Mouse (Mus musculus) mature B cell (primary cell): Measurements from ENCODE around the gene Hoxb7.

Experiments used
- in situ Hi-C: fragments of 300-500 bp; cut with MboI; formaldehyde crosslinking; loops from 2 replicates; pipeline ENCODE4 v1.14.3; 2019

Gene Hoxb7

GRCm38 (mm10) chr11:96285771-96286738 is at the start of gene Hoxb7:
Hoxb7 (plus strand) TSS chr11:96286623.
- in situ Hi-C loops, result loop anchor here (25.0 kb wide), 1 partner anchor 576 kb away; no protein-coding TSS in a partner anchor

- in situ Hi-C loops, result no loop called here
Measured at GRCm38 (mm10) chr11:96240211-96240610, 46.2 kb upstream of the Hoxb7 start.

- in situ Hi-C loops, result no loop called here
Measured at GRCm38 (mm10) chr11:96250901-96251300, 35.5 kb upstream of the Hoxb7 start.

GRCm38 (mm10) chr11:96251480-96252031 is 34.9 kb upstream of the Hoxb7 start:
- in situ Hi-C loops, result no loop called here

- in situ Hi-C loops, result no loop called here
Measured at GRCm38 (mm10) chr11:96252541-96253120, 33.8 kb upstream of the Hoxb7 start.

- in situ Hi-C loops, result no loop called here
Measured at GRCm38 (mm10) chr11:96254221-96254620, 32.2 kb upstream of the Hoxb7 start.

- in situ Hi-C loops, result no loop called here
Measured at GRCm38 (mm10) chr11:96255111-96255995, 31.1 kb upstream of the Hoxb7 start.

GRCm38 (mm10) chr11:96255996-96256445 is 30.4 kb upstream of the Hoxb7 start:
- in situ Hi-C loops, result no loop called here

- in situ Hi-C loops, result no loop called here
Measured at GRCm38 (mm10) chr11:96257141-96257540, 29.3 kb upstream of the Hoxb7 start.

GRCm38 (mm10) chr11:96259038-96259437 is 27.4 kb upstream of the Hoxb7 start:
- in situ Hi-C loops, result no loop called here

GRCm38 (mm10) chr11:96259511-96259910 is 26.9 kb upstream of the Hoxb7 start:
- in situ Hi-C loops, result no loop called here

- in situ Hi-C loops, result no loop called here
Measured at GRCm38 (mm10) chr11:96260310-96260970, 26.0 kb upstream of the Hoxb7 start.

GRCm38 (mm10) chr11:96261323-96261890 is 25.0 kb upstream of the Hoxb7 start:
- in situ Hi-C loops, result no loop called here

GRCm38 (mm10) chr11:96262262-96262830 is 24.1 kb upstream of the Hoxb7 start:
- in situ Hi-C loops, result no loop called here

- in situ Hi-C loops, result no loop called here
Measured at GRCm38 (mm10) chr11:96263636-96264389, 22.6 kb upstream of the Hoxb7 start.

- in situ Hi-C loops, result no loop called here
Measured at GRCm38 (mm10) chr11:96264390-96265020, 21.9 kb upstream of the Hoxb7 start.

- in situ Hi-C loops, result no loop called here
Measured at GRCm38 (mm10) chr11:96265954-96266353, 20.5 kb upstream of the Hoxb7 start.

GRCm38 (mm10) chr11:96267021-96267920 is 19.2 kb upstream of the Hoxb7 start:
- in situ Hi-C loops, result no loop called here
